Mouse (Mus musculus) heart, postnatal 0 days (tissue): ENCODE measurements around the gene Armc6. TPM values are rescaled to one million over a fixed set of nuclear protein-coding genes. Genes with fewer than 3 reads are reported as not detected.

Experiments used
- ATAC-seq: fragments of 200-750 bp; cut with Nextera tagmentation; 2 replicates; pipeline ENCODE4 v1.8.0; 2017; ENCODE audit warnings: low read depth, moderate number of reproducible peaks, moderate library complexity; ENCODE audit not compliant: insufficient read depth
- DNase-seq: peaks from one replicate; pipeline ENCODE4 v3.0.0-alpha.2; 2016; ENCODE audit warnings: low spot score
- H3K27ac ChIP-seq: fragments of 300-500 bp; sonication (generic); 2 replicates; pipeline ENCODE4 v1.5.1; 2014; ENCODE audit warnings: low read depth, mild to moderate bottlenecking
- H3K27me3 ChIP-seq: fragments of 300-500 bp; sonication (generic); 2 replicates; pipeline ENCODE4 v1.6.1; 2014; ENCODE audit warnings: low read length, mixed read lengths; ENCODE audit not compliant: control insufficient read depth, insufficient read depth
- H3K36me3 ChIP-seq: fragments of 300-500 bp; sonication (generic); replicated peaks from 2 replicates; pipeline ENCODE4 v1.6.1; 2014; ENCODE audit warnings: low read length, mixed read lengths; ENCODE audit not compliant: control insufficient read depth, insufficient read depth
- H3K4me1 ChIP-seq: fragments of 300-500 bp; sonication (generic); 2 replicates; pipeline ENCODE4 v1.6.1; 2014; ENCODE audit warnings: antibody characterized with exemption; ENCODE audit not compliant: control insufficient read depth, insufficient read depth
- H3K4me2 ChIP-seq: fragments of 300-500 bp; sonication (generic); 2 replicates; pipeline ENCODE4 v1.6.1; 2014; ENCODE audit warnings: low read depth, mild to moderate bottlenecking, low read length, moderate library complexity
- H3K4me3 ChIP-seq: fragments of 300-500 bp; sonication (generic); 2 replicates; pipeline ENCODE4 v1.5.1; 2014; ENCODE audit warnings: low read depth, low read length
- H3K9ac ChIP-seq: fragments of 300-500 bp; sonication (generic); replicated peaks from 2 replicates; pipeline ENCODE4 v1.6.1; 2014; ENCODE audit warnings: low read depth, low read length, mixed read lengths
- H3K9me3 ChIP-seq: fragments of 300-500 bp; sonication (generic); replicated peaks from 2 replicates; pipeline ENCODE4 v1.6.1; 2016; ENCODE audit warnings: low read length; ENCODE audit not compliant: control insufficient read depth
- CTCF ChIP-seq: IDR thresholded peaks from 2 replicates; pipeline ENCODE4 v1.5.1; 2016; ENCODE audit warnings: antibody characterized with exemption, control low read depth, low read depth
- EP300 ChIP-seq: IDR thresholded peaks from 2 replicates; pipeline ENCODE4 v1.6.1; 2016; ENCODE audit warnings: antibody characterized with exemption, low read depth
- WGBS: fragments of 180-500 bp; shearing (Covaris S2); extraction: QIAGEN DNeasy Blood & Tissue Kit; methylation state at CpG from one replicate; pipeline ENCODE4 v1.1.7; 2014; 5-methylcytosine and 5-hydroxymethylcytosine counted together
- polyA plus RNA-seq: library from polyadenylated mRNA; unstranded; fragments of >200 nt; fragmentation: Nextera tagmentation; extraction: Ambion mirVana; gene quantifications from 2 replicates; pipeline ENCODE4 v1.2.1, GENCODE M21; 2015
- total RNA-seq: library from RNA; depleted of rRNA; stranded (reverse); fragments of >200 nt; gene quantifications from 2 replicates; pipeline ENCODE4 v1.2.3, GENCODE M21; 2014; ENCODE audit warnings: low replicate concordance

Armc6 gene
- total and polyA plus RNA-seq, 2 experiments from 2014 or later = 11.9 to 20.1 TPM

GRCm38 (mm10) chr8:70195762-70196161, 38.5 kb downstream of the Armc6 start:
- WGBS = 75% methylated on average over 2 of the region's 2 CpGs
- no peak overlapping the region for H3K9ac ChIP-seq

GRCm38 (mm10) chr8:70194191-70194590, 40.1 kb downstream of the Armc6 start:
- WGBS = 83% methylated on average over 3 of the region's 3 CpGs
- ATAC-seq (no peak), DNase-seq (no peak)
- Histone ChIP-seq H3K4me3 (no peak overlapping the region), H3K27ac (no peak overlapping the region), H3K4me1 (no peaks in the 10 kb centered on the region), H3K27me3 (no peaks in the 10 kb centered on the region), H3K9ac (no peak overlapping the region), H3K4me2 (no peak overlapping the region), H3K36me3 (peaks cover 35% of the 10 kb centered on the region), H3K9me3 (no peaks in the 10 kb centered on the region)
- TF ChIP-seq CTCF (no peak), EP300 (no peak)

More at GRCm38 (mm10) chr8:70195762-70196161, 38.5 kb downstream of the Armc6 start:
- Histone ChIP-seq H3K4me3 (no peak overlapping the region), H3K4me2 (no peak overlapping the region), H3K4me1 (peaks cover 7% of the 10 kb centered on the region; the same call in 1 of the 2 replicates), H3K27me3 (no peaks in the 10 kb centered on the region), H3K9me3 (no peaks in the 10 kb centered on the region), H3K27ac (no peak overlapping the region), H3K36me3 (peaks cover 22% of the 10 kb centered on the region; the same call in 1 of the 2 replicates)
- no peak for ATAC-seq
- DNase-seq = no peak
- no peak for TF ChIP-seq CTCF
- no peak for TF ChIP-seq EP300

- no peak overlapping the region for H3K4me2 ChIP-seq
- no peaks in the 10 kb centered on the region for H3K4me1 ChIP-seq
- 58% methylated on average over 5 of the region's 5 CpGs for WGBS
- H3K27ac ChIP-seq = no peak overlapping the region
- H3K4me3 ChIP-seq = no peak overlapping the region
- ATAC-seq (no peak; the same call in 1 of the 2 replicates), DNase-seq (no peak)
- H3K9ac ChIP-seq = no peak overlapping the region
- TF ChIP-seq CTCF (no peak), EP300 (no peak)
- no peaks in the 10 kb centered on the region for H3K27me3 ChIP-seq
- no peaks in the 10 kb centered on the region for H3K9me3 ChIP-seq
- H3K36me3 ChIP-seq = peaks cover 45% of the 10 kb centered on the region
Observed at GRCm38 (mm10) chr8:70193238-70193637, 41.0 kb downstream of the Armc6 start.

- Histone ChIP-seq H3K27me3 (no peaks in the 10 kb centered on the region), H3K9ac (no peak overlapping the region), H3K36me3 (peaks cover 57% of the 10 kb centered on the region), H3K4me1 (no peaks in the 10 kb centered on the region), H3K9me3 (no peaks in the 10 kb centered on the region), H3K4me3 (no peak overlapping the region), H3K27ac (no peak overlapping the region), H3K4me2 (no peak overlapping the region)
- DNase-seq (no peak), ATAC-seq (no peak)
- WGBS = 59% methylated on average over 7 of the region's 7 CpGs
- no peak for TF ChIP-seq EP300
- TF ChIP-seq CTCF = no peak
Observed at GRCm38 (mm10) chr8:70188707-70189106, 45.6 kb downstream of the Armc6 start.

- ATAC-seq (no peak), DNase-seq (no peak)
- TF ChIP-seq EP300 (no peak), CTCF (no peak)
- Histone ChIP-seq H3K9me3 (no peaks in the 10 kb centered on the region), H3K4me1 (no peaks in the 10 kb centered on the region), H3K36me3 (peaks cover 40% of the 10 kb centered on the region), H3K27ac (no peak overlapping the region), H3K4me3 (no peak overlapping the region), H3K4me2 (no peak overlapping the region), H3K27me3 (no peaks in the 10 kb centered on the region), H3K9ac (no peak overlapping the region)
- WGBS = 78% methylated on average over 4 of the region's 4 CpGs
Observed at GRCm38 (mm10) chr8:70183194-70183593, 51.1 kb downstream of the Armc6 start.

- H3K4me3 ChIP-seq = no peak overlapping the region
- H3K9me3 ChIP-seq = no peaks in the 10 kb centered on the region
- WGBS = 38% methylated on average over 2 of the region's 2 CpGs
- H3K4me2 ChIP-seq = no peak overlapping the region
- ATAC-seq = peak; percentile 2; the same call in 1 of the 2 replicates
- H3K9ac ChIP-seq = no peak overlapping the region
- DNase-seq = no peak
- H3K36me3 ChIP-seq = peaks cover 36% of the 10 kb centered on the region
- H3K27ac ChIP-seq = no peak overlapping the region
- TF ChIP-seq CTCF (no peak), EP300 (no peak)
- H3K4me1 ChIP-seq = no peaks in the 10 kb centered on the region
- no peaks in the 10 kb centered on the region for H3K27me3 ChIP-seq
Observed at GRCm38 (mm10) chr8:70181903-70182252, 52.4 kb downstream of the Armc6 start.
